Mouse (Mus musculus) myocyte (in vitro differentiated cells): ENCODE results near the gene H2al1b. TPM values are rescaled to one million over a fixed set of nuclear protein-coding genes. Genes with fewer than 3 reads are reported as not detected.

Experiments
- H3K27me3 ChIP-seq: one replicate; pipeline ENCODE4 v1.6.1; 2011; ENCODE audit not compliant: control insufficient read depth, insufficient read depth, insufficient read length
- H3K36me3 ChIP-seq: one replicate; pipeline ENCODE4 v1.6.1; 2011; ENCODE audit not compliant: control insufficient read depth, insufficient read depth
- H3K4me2 ChIP-seq: one replicate; pipeline ENCODE4 v1.6.1; 2011; ENCODE audit warnings: low read depth, control low read depth
- H3K4me3 ChIP-seq: one replicate; pipeline ENCODE4 v1.5.1; 2011; ENCODE audit warnings: mild to moderate bottlenecking, control low read depth, moderate library complexity
- H3K79me2 ChIP-seq: one replicate; pipeline ENCODE4 v1.6.1; 2011; ENCODE audit not compliant: control insufficient read depth, insufficient read depth
- H3ac ChIP-seq: one replicate; pipeline ENCODE4 v1.6.1; 2011; ENCODE audit not compliant: control insufficient read depth, insufficient read length
- CEBPB ChIP-seq: IDR thresholded peaks from 2 replicates; pipeline ENCODE4 v1.6.1; 2011; ENCODE audit warnings: mild to moderate bottlenecking, moderate library complexity; ENCODE audit not compliant: poor library complexity, insufficient read depth, severe bottlenecking
- E2F4 ChIP-seq: IDR thresholded peaks from one replicate; pipeline ENCODE4 v1.6.1; 2011; ENCODE audit warnings: mild to moderate bottlenecking, control low read depth, moderate library complexity; ENCODE audit not compliant: insufficient read depth
- MAX ChIP-seq: IDR thresholded peaks from one replicate; pipeline ENCODE4 v1.6.1; 2011; ENCODE audit warnings: low read depth, mild to moderate bottlenecking, control low read depth
- MYOD1 ChIP-seq, 3 experiments: IDR thresholded peaks; one replicate each; pipeline ENCODE4 v1.6.1; 2011; ENCODE audit warnings: control low read depth in 2 of 3, low read depth in 2 of 3, mild to moderate bottlenecking in 2 of 3, moderate library complexity in 1 of 3; ENCODE audit not compliant: insufficient read length in 2 of 3, control insufficient read depth in 1 of 3
- MYOG ChIP-seq, 3 experiments: IDR thresholded peaks; one replicate each; pipeline ENCODE4 v1.6.1; 2011; ENCODE audit warnings: control low read depth in 2 of 3, low read depth in 2 of 3, mild to moderate bottlenecking in 2 of 3; ENCODE audit not compliant: insufficient read length in 2 of 3, control insufficient read depth in 1 of 3, insufficient read depth in 1 of 3
- POLR2A ChIP-seq: IDR thresholded peaks from one replicate; pipeline ENCODE4 v1.6.1; 2011; ENCODE audit warnings: low read depth, mild to moderate bottlenecking, control low read depth, moderate library complexity; ENCODE audit not compliant: insufficient read length
- POLR2AphosphoS2 ChIP-seq: IDR thresholded peaks from one replicate; pipeline ENCODE4 v1.6.1; 2011; ENCODE audit warnings: low read depth, control low read depth; ENCODE audit not compliant: insufficient read length
- REST ChIP-seq: IDR thresholded peaks from one replicate; pipeline ENCODE4 v1.6.1; 2011; ENCODE audit warnings: mild to moderate bottlenecking, control low read depth, moderate library complexity; ENCODE audit not compliant: insufficient read depth, insufficient read length
- SRF ChIP-seq: IDR thresholded peaks from one replicate; pipeline ENCODE4 v1.6.1; 2011; ENCODE audit warnings: low read depth; ENCODE audit not compliant: control insufficient read depth, insufficient read length
- TCF12 ChIP-seq: IDR thresholded peaks from one replicate; pipeline ENCODE4 v1.6.1; 2011; ENCODE audit warnings: mild to moderate bottlenecking, control low read depth; ENCODE audit not compliant: poor library complexity, insufficient read depth, severe bottlenecking
- TCF3 ChIP-seq: IDR thresholded peaks from one replicate; pipeline ENCODE4 v1.6.1; 2011; ENCODE audit warnings: low read depth, control low read depth; ENCODE audit not compliant: insufficient read length
- USF1 ChIP-seq: IDR thresholded peaks from one replicate; pipeline ENCODE4 v1.6.1; 2011; ENCODE audit warnings: low read depth, mild to moderate bottlenecking, control low read depth, moderate library complexity
- polyA plus RNA-seq: library from polyadenylated mRNA; unstranded; fragments of >200 nt; fragmentation: generic; extraction: Trizol; gene quantifications from one replicate; pipeline ENCODE4 v1.2.1, GENCODE M21; 2012; ENCODE audit warnings: missing spikeins

Gene H2al1b
- polyA plus RNA-seq, 1 experiment, result not detected

DNA sequence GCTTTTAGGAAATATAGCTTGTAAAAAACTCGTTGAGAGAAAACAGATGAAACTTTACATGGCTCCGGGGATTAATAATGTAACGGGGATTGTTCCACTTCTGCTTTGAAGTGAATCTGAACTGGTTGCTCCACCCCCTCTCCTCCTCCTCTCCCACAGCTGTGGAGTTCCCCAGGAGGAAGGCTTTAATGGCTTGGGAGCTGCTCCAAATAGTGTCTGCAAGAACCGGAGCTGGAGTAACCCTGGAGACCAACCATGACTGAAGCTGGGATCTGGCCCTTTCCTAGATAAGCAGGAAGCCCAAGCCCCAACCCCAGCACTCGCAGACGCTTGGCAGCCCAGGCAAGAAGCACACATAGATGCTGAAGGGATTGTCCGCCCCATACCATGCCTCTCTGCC is 34.4 kb upstream of the H2al1b start:
- Histone ChIP-seq H3K27me3 (no peaks in the 10 kb centered on the region), H3K36me3 (no peaks in the 10 kb centered on the region), H3K79me2 (no peaks in the 10 kb centered on the region), H3ac (no peak overlapping the region), H3K4me2 (no peak overlapping the region), H3K4me3 (no peak overlapping the region)
- no peak for TF ChIP-seq USF1
- TF ChIP-seq MYOG (IDR thresholded peaks at IDR 0.05; ENCODE audit: control insufficient read depth in 1 of 3, insufficient read depth in 1 of 3, insufficient read length in 2 of 3, low read depth in 2 of 3), result no peak
- TF ChIP-seq E2F4, result no peak
- TF ChIP-seq TCF3, result no peak
- TF ChIP-seq CEBPB, result no peak
- no peak for TF ChIP-seq REST
- TF ChIP-seq SRF, result no peak

DNA sequence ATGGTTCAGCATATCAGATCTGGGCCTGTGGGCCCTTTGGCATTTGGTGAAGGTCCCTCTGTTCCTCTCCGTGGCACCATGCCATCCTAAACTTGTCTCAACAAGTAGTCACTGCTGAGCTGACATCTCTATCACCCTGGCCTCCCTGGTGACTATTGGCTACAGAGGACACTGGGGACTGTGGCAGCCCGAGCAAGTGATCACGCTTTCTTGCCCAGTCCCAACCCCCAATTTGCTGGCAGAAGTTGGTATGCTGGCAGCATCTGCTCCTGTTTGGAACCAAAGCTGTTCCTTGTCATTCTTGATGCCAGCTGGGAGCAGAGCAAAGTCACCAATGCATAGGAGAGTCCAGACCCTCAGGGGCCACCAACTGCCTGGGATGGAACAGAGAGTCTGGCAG is 33.2 kb upstream of the H2al1b start:
- TF ChIP-seq MAX (no peak), E2F4 (no peak), CEBPB (no peak), POLR2AphosphoS2 (no peak), TCF3 (no peak), USF1 (no peak), MYOD1 (IDR thresholded peaks at IDR 0.05; ENCODE audit: control insufficient read depth in 1 of 3, insufficient read length in 2 of 3, low read depth in 2 of 3) (no peak), REST (no peak), POLR2A (no peak), SRF (no peak), TCF12 (no peak)
- no peaks in the 10 kb centered on the region for H3K27me3 ChIP-seq

DNA sequence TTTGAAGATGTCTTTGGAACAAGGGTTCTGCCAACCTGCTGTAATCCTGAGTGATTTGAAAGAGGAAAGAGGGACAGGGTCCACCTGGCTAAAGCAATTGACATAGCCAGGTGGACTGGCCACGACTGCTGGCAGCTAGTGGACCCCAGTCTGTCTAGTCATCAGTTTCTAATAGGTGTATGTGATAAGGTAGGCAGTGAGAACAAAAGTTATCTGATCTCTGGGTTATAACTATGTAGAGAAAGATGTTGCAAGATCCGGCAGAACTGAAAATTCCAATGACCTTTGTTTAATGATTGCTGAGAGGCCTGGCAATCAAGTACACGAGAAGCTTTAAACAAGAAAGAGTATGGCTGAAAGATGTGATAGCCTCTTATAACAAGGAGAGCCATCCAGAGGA is 29.0 kb upstream of the H2al1b start:
- Histone ChIP-seq H3ac (no peak overlapping the region), H3K4me3 (no peak overlapping the region), H3K27me3 (no peaks in the 10 kb centered on the region), H3K4me2 (no peak overlapping the region), H3K36me3 (no peaks in the 10 kb centered on the region), H3K79me2 (no peaks in the 10 kb centered on the region)
- TF ChIP-seq MYOG (IDR thresholded peaks at IDR 0.05; ENCODE audit: control insufficient read depth in 1 of 3, insufficient read depth in 1 of 3, insufficient read length in 2 of 3, low read depth in 2 of 3) (no peak), MAX (no peak), USF1 (no peak), E2F4 (no peak), MYOD1 (IDR thresholded peaks at IDR 0.05; ENCODE audit: control insufficient read depth in 1 of 3, insufficient read length in 2 of 3, low read depth in 2 of 3) (no peak)

More for the DNA sequence above, 33.2 kb upstream of the H2al1b start:
- H3K36me3 ChIP-seq, result no peaks in the 10 kb centered on the region
- H3K4me2 ChIP-seq, result no peak overlapping the region
- no peaks in the 10 kb centered on the region for H3K79me2 ChIP-seq
- no peak overlapping the region for H3ac ChIP-seq
- H3K4me3 ChIP-seq, result no peak overlapping the region

DNA sequence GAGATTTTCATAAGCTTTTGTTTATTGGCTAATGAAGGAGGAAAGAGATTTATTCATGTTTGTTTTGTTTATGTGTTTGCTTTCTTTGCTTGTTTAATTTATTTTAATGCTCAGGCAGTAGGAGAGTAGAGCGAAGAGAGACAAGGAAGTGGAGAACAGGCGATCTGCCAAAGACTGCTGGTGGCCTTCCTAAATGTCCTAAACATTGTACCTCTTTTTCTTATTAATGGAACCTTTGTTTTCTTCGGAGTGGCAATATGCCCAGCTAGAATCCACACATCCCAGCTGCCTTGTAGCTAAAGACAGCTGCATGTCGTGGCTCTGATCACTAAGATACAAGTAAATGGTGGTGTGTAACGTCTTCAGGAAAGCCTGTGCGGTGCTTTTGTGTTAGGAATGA is 25.1 kb upstream of the H2al1b start:
- H3ac ChIP-seq, result no peak overlapping the region
- no peak overlapping the region for H3K4me3 ChIP-seq
- TF ChIP-seq MYOD1 (IDR thresholded peaks at IDR 0.05; ENCODE audit: control insufficient read depth in 1 of 3, insufficient read length in 2 of 3, low read depth in 2 of 3) (peak in 1 of 3 experiments; percentile 44), REST (no peak)
- H3K27me3 ChIP-seq, result no peaks in the 10 kb centered on the region
- no peaks in the 10 kb centered on the region for H3K36me3 ChIP-seq
- H3K4me2 ChIP-seq, result no peak overlapping the region
- H3K79me2 ChIP-seq, result no peaks in the 10 kb centered on the region

DNA sequence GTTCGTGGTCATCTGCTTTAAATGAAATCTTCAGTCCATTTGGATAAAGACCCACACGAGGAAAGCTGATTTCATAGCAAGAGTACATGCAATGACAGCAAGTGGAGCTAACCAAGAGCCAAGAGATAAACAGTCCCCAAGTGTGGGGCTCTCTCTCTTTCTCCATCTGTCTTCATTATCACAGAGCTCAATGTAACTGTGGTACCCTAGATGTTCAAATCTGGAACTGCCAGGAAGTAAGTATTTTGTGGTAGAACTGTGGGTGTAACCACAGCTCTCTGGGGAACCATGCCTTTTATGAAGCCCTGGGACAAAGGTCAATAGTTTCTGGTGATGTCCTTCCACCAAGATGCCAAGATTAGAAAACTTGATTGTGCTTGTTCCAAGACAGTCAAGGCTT is 21.5 kb upstream of the H2al1b start:
- Histone ChIP-seq H3K79me2 (no peaks in the 10 kb centered on the region), H3K4me2 (no peak overlapping the region), H3ac (no peak overlapping the region), H3K4me3 (no peak overlapping the region), H3K27me3 (no peaks in the 10 kb centered on the region), H3K36me3 (no peaks in the 10 kb centered on the region)
- TF ChIP-seq USF1 (no peak), CEBPB (no peak), POLR2A (no peak), SRF (no peak), TCF3 (no peak), REST (no peak), MAX (no peak), TCF12 (no peak), POLR2AphosphoS2 (no peak), E2F4 (no peak), MYOG (IDR thresholded peaks at IDR 0.05; ENCODE audit: control insufficient read depth in 1 of 3, insufficient read depth in 1 of 3, insufficient read length in 2 of 3, low read depth in 2 of 3) (no peak), MYOD1 (IDR thresholded peaks at IDR 0.05; ENCODE audit: control insufficient read depth in 1 of 3, insufficient read length in 2 of 3, low read depth in 2 of 3) (no peak)

DNA sequence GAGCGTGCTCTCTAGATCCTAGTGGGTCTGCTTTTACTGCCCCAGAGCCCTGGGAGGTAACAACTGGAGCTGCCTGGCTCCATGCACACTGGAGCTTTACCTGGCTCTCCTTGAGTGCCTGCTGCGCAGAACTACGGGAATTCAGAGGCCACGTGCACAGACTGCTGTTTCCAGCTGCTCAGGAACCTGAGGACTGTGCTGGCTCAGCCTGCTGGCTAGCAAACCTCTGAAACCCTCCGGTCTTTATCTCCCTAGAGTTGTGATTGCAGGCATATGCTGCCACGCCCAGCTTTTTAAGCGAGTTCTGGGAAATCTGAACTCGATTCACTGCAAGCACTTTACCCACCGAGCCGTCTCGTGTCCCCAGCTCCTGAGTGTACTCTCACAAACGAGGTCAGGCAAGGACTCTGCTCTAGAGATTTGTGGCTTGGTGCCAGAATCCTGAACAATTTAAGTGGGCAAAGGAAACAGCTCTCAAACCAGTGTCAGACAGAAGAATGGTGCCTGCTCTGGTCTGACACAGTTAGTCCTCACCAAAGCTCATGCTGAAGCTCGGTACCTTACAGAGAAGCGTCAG is 13.8 kb upstream of the H2al1b start:
- Histone ChIP-seq H3K79me2 (no peaks in the 10 kb centered on the region), H3K27me3 (no peaks in the 10 kb centered on the region), H3K4me2 (no peak overlapping the region), H3ac (no peak overlapping the region), H3K4me3 (no peak overlapping the region), H3K36me3 (no peaks in the 10 kb centered on the region)
- TF ChIP-seq TCF12 (no peak), E2F4 (no peak), CEBPB (no peak), MAX (no peak), POLR2AphosphoS2 (no peak), MYOG (IDR thresholded peaks at IDR 0.05; ENCODE audit: control insufficient read depth in 1 of 3, insufficient read depth in 1 of 3, insufficient read length in 2 of 3, low read depth in 2 of 3) (no peak), TCF3 (no peak)
